Mouse (Mus musculus) embryonic stem cell, embryonic (primary cell): ENCODE results near the gene Ccdc107.

ENCODE experiments used
- CTCF ChIA-PET, 4 experiments: fragments of 300-600 bp in 2 of 4; fragments of 350-600 bp in 2 of 4; sonication (Branson Sonifier 250); formaldehyde crosslinking; loops; one replicate each; lab custom pipeline; 2022; ENCODE audit warnings: inconsistent platforms in 2 of 4; lab: Charles Lee
- POLR2A ChIA-PET, 4 experiments: fragments of 300-600 bp in 2 of 4; fragments of 350-600 bp in 2 of 4; sonication (Branson Sonifier 250); formaldehyde crosslinking; loops; one replicate each; lab custom pipeline; 2022; ENCODE audit warnings: antibody characterized with exemption in 4 of 4, inconsistent platforms in 1 of 4; lab: Charles Lee

Gene Ccdc107

DNA sequence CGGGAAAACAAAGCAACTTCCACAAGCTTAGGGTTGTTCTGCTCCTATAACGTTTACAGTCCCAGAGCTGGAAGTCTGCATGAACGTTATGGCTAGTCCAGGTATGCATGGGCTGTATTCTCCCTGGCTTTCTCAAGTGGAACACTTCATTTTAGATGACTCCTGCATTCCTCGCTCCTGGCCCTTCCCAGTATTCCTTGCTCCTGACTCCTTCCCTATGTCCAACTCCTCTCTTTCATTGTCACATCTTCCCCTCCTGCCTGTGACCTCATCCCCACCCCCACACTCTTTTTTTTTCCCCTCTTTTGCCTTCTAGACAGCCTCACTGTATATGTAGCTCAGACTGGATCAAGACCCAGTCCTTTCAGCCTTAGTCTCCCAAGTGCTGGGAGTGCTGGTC is 21.1 kb downstream of the Ccdc107 start:
- POLR2A ChIA-PET = interaction anchor here in 2 of 4 experiments (0.9 to 1.5 kb wide), 3 partner anchors 9 to 49 kb away, joined by 3 read pairs; partner anchors contain the start of genes Arhgef39 (in 1 of the 2), Creb3 (in 1 of the 2) and Tln1 (in 1 of the 2)
- CTCF ChIA-PET = interaction anchor here in 3 of 4 experiments (0.6 to 1.4 kb wide), 5 partner anchors 14 to 246 kb away, joined by 3 to 4 read pairs (median 3); no protein-coding TSS in a partner anchor

DNA sequence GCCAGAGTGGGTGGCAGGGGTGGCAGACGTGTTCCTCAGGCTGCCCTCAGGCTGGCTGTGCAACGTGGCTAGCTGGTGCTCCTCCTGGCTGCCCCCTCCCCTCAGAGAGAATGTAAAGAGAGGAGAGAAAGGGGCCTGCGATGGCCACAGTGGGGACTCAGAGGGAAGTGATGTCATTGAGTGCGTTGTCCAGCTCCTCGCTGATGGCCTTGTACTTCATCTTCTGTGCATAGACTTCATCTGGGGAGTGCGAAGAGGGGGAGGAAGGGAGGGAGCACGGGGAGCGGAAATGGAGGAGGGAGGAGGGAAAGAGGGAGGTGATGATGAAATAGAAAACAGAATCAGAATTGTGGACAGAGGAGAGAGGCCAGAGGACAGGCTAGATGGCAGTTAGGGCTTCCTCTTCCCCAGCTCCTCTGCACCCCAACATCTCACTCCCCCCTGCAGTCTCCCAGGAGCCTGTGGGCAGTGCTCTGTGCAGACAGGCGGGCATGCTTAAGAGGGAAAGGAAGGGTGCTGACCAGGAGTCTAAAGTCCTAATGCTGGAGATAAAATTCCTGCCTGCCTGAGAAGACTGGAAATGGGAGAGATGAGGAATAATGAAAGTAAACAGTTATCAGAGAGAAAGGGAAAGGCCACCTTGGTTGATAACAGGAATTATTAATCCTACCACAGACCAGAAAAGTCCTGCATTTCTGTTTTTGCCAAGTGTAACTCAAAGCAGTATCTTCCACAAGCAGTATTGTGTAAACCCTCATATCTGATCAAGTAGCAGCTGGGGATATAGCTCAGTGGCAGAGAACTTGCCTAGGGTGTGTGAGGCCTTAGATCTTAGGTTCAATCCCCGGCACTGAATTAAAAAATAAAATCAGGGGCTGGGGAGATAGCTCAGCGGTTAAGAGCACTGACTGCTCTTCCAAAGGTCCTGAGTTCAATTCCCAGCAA is 23.3 kb downstream of the Ccdc107 start:
- CTCF ChIA-PET = interaction anchor here in 2 of 4 experiments (0.6 to 1.4 kb wide), 2 partner anchors 17 to 37 kb away, joined by 3 to 5 read pairs; partner anchors contain the start of gene Arhgef39 (in 1 of the 2)
- POLR2A ChIA-PET = interaction anchor here in 1 of 4 experiments (1.7 kb wide), 1 partner anchor 17 kb away, joined by 6 read pairs; no protein-coding TSS in a partner anchor

DNA sequence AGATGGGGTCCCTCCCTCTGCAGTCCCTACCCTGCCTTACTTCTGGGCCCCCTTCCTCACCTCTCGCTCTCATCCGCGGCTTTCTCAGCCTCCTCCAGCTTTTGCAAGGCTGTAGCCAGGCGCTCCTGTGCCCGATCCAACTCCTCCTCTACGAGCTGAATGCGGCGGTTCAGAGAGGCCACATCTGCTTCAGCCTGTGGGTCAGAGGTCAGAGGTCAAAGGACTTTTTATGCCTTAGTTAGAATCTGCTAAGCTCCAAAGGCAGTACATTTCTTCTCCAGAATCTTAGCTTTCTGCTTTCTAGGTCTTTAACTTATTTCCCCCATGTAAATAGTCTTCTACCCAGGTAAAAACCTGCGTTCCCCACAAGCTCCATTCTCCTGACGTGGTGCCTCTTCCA is 26.9 kb downstream of the Ccdc107 start:
- POLR2A ChIA-PET = interaction anchor here in 3 of 4 experiments (0.5 to 3.5 kb wide), 22 partner anchors 8 to 153 kb away, joined by 3 to 18 read pairs (median 5); partner anchors contain the start of genes Arhgef39 (in 3 of the 3), Car9 (in 2 of the 3), Creb3 (in 2 of the 3) and Tln1 (in 2 of the 3)

DNA sequence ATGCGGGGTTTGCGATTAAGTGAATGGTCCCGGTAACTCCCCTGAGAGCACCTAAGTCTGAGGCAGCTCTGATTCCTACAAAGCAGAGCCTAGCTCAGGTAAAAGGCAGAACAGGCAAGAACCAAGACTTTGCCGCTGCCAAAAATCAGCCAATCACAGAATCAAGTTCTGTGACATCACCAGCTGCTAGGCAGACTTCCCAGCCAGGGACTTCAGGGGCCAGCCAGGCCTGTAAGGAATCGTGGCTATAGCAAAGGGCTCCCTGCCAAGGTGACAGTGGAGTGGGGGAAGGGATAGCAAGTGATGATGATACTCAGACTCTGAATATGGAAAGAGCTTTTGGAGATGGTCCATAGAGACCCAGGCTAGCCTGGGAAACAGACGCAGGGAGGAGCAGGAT is 27.3 kb downstream of the Ccdc107 start:
- ChIA-PET CTCF (interaction anchor here (0.6 to 3.1 kb wide), 15 partner anchors 8 to 152 kb away, joined by 3 to 25 read pairs (median 5); partner anchors contain the start of gene Arhgef39 (in 1 of the 4)), POLR2A (interaction anchor here in 3 of 4 experiments (0.5 to 3.5 kb wide), 22 partner anchors 8 to 509 kb away, joined by 3 to 18 read pairs (median 5); partner anchors contain the start of genes Arhgef39 (in 3 of the 3), Car9 (in 2 of the 3), Creb3 (in 2 of the 3) and Tln1 (in 2 of the 3))

More for the DNA sequence above, 26.9 kb downstream of the Ccdc107 start:
- CTCF ChIA-PET = interaction anchor here (0.5 to 3.1 kb wide), 21 partner anchors 8 to 462 kb away, joined by 3 to 25 read pairs (median 4); partner anchors contain the start of genes Arhgef39 (in 1 of the 4) and Car9 (in 1 of the 4)

DNA sequence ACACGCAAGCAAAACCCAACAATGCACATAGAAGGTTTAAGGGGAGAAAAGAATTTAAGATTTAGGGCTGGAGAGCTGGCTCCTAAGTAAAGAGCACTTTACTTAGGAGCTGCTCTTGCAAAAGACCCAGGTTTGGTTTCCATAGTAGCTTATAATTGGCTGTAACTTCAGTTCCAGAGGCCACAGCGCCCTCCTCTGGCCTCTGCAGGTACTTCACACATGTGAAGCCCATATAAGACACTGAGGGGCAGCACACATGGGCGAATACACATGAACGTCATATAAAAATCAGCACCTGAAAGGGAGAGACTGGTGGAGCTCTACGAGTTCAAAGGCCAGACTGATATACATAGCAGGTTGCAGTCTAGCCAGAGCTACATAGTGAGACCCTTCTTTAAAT is 35.2 kb downstream of the Ccdc107 start:
- CTCF ChIA-PET = interaction anchor here (0.5 to 2.1 kb wide), 89 partner anchors 8 to 629 kb away, joined by 3 to 31 read pairs (median 4); partner anchors contain the start of genes Arhgef39 (in 4 of the 4), Gba2 (in 3 of the 4), Rgp1 (in 3 of the 4) and Creb3 (in 2 of the 4)
- POLR2A ChIA-PET = interaction anchor here (0.5 to 1.9 kb wide), 15 partner anchors 9 to 467 kb away, joined by 3 to 8 read pairs (median 4); partner anchors contain the start of genes Arhgef39 (in 3 of the 4), Creb3 (in 2 of the 4), Tln1 (in 2 of the 4) and Ccdc107 (in 1 of the 4)

DNA sequence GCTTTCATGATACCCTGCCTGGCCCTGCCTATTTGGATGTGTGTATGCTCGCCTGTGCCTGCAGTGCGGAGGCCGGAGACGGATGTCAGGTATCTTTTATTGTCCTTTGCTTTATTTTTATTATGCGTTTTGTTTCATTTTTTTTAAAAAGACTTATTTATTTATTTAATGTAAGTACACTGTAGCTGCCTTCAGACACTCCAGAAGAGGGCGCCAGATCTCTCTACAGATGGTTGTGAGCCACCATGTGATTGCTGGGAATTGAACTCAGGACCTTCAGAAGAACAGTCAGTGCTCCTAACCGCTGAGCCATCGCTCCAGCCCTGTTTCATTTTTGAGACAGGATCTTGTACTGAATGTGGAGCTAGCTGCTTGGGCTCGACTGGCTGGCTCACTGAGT is 35.8 kb downstream of the Ccdc107 start:
- ChIA-PET POLR2A (interaction anchor here (0.9 to 1.9 kb wide), 11 partner anchors 9 to 467 kb away, joined by 3 to 8 read pairs (median 4); partner anchors contain the start of genes Arhgef39 (in 3 of the 4), Ccdc107 (in 1 of the 4), Creb3 (in 1 of the 4) and Tln1 (in 1 of the 4)), CTCF (interaction anchor here (0.6 to 2.1 kb wide), 44 partner anchors 9 to 528 kb away, joined by 3 to 31 read pairs (median 5); partner anchors contain the start of genes Arhgef39 (in 4 of the 4), Creb3 (in 2 of the 4), Tln1 (in 2 of the 4) and Ccdc107 (in 1 of the 4))

DNA sequence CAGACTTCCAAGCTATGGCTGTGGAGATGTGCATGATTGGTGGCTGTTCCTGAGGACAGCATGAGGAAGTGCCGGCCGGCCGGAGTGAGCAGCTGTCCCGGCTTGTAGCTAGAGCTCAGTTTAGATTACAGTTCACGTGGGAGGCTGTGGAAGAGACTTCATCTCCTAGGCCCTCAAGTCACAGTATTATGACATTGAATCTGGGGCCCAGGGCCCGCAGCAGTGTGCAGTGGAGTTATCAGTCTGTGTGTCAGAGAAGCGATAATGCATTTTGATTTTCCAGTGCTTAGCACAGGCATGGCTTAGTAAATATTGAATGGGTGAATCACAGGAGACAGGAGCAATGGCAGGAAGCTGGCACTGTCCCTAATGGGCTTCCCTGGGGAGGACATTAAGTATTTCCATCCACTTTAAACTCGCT is 37.4 kb downstream of the Ccdc107 start:
- ChIA-PET CTCF (interaction anchor here (0.6 to 2.4 kb wide), 66 partner anchors 8 to 471 kb away, joined by 3 to 12 read pairs (median 4); partner anchors contain the start of genes Tln1 (in 4 of the 4), Arhgef39 (in 3 of the 4), Creb3 (in 3 of the 4) and Gba2 (in 3 of the 4)), POLR2A (interaction anchor here in 3 of 4 experiments (0.5 to 3.2 kb wide), 16 partner anchors 11 to 552 kb away, joined by 3 to 10 read pairs (median 4); partner anchors contain the start of genes Creb3 (in 2 of the 3), Tln1 (in 2 of the 3), Arhgef39 (in 1 of the 3) and Ccdc107 (in 1 of the 3))

DNA sequence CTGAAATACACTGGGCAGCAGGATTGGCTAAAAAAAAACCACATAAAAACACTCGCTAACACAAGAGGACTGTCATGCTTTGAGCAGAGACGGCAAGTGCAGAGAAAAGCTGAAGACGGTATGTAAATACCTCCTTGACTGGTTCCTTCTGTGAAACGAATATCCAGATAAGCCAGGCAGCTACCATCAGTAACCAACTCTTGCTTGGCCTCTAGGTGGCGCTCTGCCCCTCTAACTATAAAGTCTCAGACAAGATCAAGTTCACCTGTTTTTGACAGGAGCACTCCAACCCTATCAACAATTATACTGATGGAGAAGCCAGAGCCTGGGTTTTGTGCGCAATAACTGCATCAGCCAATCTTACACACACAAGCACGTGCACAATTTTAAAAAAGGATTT is 37.9 kb downstream of the Ccdc107 start:
- POLR2A ChIA-PET = interaction anchor here in 3 of 4 experiments (0.5 to 3.2 kb wide), 19 partner anchors 9 to 553 kb away, joined by 3 to 10 read pairs (median 3); partner anchors contain the start of genes Creb3 (in 2 of the 3), Tln1 (in 2 of the 3), Arhgef39 (in 1 of the 3) and Ccdc107 (in 1 of the 3)
- CTCF ChIA-PET = interaction anchor here (0.6 to 2.4 kb wide), 66 partner anchors 8 to 472 kb away, joined by 3 to 12 read pairs (median 4); partner anchors contain the start of genes Tln1 (in 4 of the 4), Arhgef39 (in 3 of the 4), Creb3 (in 3 of the 4) and Gba2 (in 3 of the 4)

DNA sequence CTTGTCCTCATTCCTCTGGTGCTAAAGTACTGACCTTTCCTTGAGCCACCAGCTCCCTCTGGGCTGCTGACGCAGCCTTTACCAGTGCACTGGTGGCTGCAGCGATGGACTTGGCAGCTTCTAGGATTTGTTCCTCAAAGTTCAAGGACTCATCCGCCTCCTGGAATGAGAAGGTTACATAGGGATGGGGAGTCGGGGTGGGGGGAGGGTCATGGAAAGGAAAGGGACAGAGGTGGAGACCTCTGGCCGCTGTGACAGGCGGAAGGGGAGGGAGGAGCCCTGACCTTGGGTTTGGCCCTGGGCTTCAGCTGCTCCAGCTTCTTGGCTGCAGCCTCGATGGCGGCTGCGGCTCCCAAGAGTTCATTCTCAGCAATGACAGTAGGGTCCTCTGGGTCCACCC is 40.6 kb downstream of the Ccdc107 start:
- ChIA-PET POLR2A (interaction anchor here in 3 of 4 experiments (0.6 to 2.3 kb wide), 16 partner anchors 8 to 122 kb away, joined by 3 to 11 read pairs (median 3); partner anchors contain the start of genes Tln1 (in 3 of the 3), Arhgef39 (in 2 of the 3), Creb3 (in 2 of the 3) and Gba2 (in 1 of the 3)), CTCF (interaction anchor here in 2 of 4 experiments (0.6 to 2.0 kb wide), 7 partner anchors 14 to 640 kb away, joined by 3 to 6 read pairs (median 4); partner anchors contain the start of genes Arhgef39 (in 1 of the 2), Creb3 (in 1 of the 2) and Tln1 (in 1 of the 2))

DNA sequence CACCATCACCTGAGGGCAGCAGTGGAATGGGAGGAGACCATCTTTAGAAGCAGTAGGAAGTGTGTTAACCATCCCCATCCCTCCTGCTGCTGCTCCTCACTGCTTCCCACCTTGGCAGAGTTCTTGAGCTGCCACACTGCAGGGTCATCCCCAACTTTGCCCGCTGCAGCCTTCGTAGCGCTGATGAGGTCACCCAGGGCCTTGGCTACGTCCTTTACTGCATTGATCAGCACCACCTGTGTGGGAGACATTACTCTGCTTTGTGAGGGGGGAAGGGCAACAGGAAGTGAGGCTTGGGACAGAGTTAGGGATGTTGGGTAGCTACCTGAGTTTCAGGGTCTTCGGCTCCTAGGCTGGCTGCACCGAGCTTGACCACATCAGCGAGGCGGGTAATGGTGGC is 42.9 kb downstream of the Ccdc107 start:
- ChIA-PET POLR2A (interaction anchor here in 2 of 4 experiments (1.0 to 1.7 kb wide), 4 partner anchors 11 to 27 kb away, joined by 3 to 4 read pairs (median 3); partner anchors contain the start of gene Tln1 (in 1 of the 2)), CTCF (interaction anchor here in 2 of 4 experiments (0.6 to 1.8 kb wide), 5 partner anchors 8 to 174 kb away, joined by 3 to 13 read pairs (median 4); partner anchors contain the start of genes Creb3 (in 1 of the 2), Olfr71 (in 1 of the 2) and Tln1 (in 1 of the 2))

DNA sequence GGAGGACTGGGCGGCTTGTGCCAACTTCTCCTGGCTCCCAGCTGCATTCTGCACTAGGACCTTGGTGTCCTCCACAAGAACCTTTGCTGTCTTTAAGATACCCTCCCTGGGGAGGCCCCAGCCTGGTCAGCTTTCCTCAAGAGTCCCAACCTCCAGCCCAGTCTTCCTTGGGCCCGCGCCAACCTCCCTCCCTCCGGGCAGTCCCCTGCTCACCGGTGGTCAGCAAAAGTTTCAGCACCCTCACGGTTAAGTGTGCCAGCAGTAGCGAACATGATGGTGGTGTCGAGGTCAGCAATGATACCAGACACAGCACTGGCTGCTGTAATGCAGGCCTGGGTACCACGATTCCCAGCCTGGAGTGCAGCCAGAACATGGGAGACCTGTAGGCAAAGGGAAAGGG is 43.3 kb downstream of the Ccdc107 start:
- ChIA-PET POLR2A (interaction anchor here in 2 of 4 experiments (1.1 to 1.7 kb wide), 3 partner anchors 11 to 22 kb away, joined by 3 to 4 read pairs (median 3); no protein-coding TSS in a partner anchor), CTCF (interaction anchor here in 2 of 4 experiments (0.6 to 1.8 kb wide), 4 partner anchors 8 to 174 kb away, joined by 3 to 13 read pairs (median 4); partner anchors contain the start of genes Creb3 (in 1 of the 2), Olfr71 (in 1 of the 2) and Tln1 (in 1 of the 2))

DNA sequence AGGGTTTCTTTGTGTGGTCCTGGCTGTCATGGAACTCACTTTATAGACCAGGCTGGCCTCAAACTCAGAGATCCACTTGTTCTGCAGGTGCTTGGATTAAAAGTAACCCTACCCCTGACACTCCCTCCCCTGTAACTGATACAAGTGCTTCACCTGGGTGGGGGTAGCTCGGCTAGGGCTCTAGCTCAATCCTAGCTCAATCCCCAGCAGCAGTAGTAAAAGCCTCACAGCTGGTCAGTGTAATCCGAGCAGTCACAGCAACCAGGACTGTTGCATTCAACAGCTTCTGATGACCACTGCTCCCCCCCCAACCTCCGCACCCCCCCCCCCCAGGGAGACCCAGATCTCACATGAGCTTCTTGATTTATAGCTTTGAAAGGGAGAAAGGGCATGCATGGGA is 49.3 kb downstream of the Ccdc107 start:
- POLR2A ChIA-PET = interaction anchor here in 2 of 4 experiments (0.7 to 1.9 kb wide), 8 partner anchors 8 to 44 kb away, joined by 3 to 6 read pairs (median 4); partner anchors contain the start of genes Gba2 (in 1 of the 2) and Rgp1 (in 1 of the 2)
- CTCF ChIA-PET = interaction anchor here in 3 of 4 experiments (0.5 to 1.2 kb wide), 3 partner anchors 12 to 487 kb away, joined by 3 to 4 read pairs (median 3); no protein-coding TSS in a partner anchor
